Mouse (Mus musculus) lung, embryonic 16.5 days (tissue): Measurements from ENCODE around the gene Thsd4. TPM values are rescaled to one million over a fixed set of nuclear protein-coding genes. Genes with fewer than 3 reads are reported as not detected.

Experiments used
- ATAC-seq: fragments of 200-750 bp; cut with Nextera tagmentation; 2 replicates; pipeline ENCODE4 v1.8.0; 2017; ENCODE audit warnings: low read depth, mild to moderate bottlenecking, moderate library complexity
- H3K27ac ChIP-seq: fragments of 300-500 bp; sonication (generic); 2 replicates; pipeline ENCODE4 v1.5.1; 2014; ENCODE audit warnings: mild to moderate bottlenecking, control low read depth, low read length
- H3K27me3 ChIP-seq: fragments of 300-500 bp; sonication (generic); 2 replicates; pipeline ENCODE4 v1.6.1; 2014; ENCODE audit warnings: low read depth, low read length, mixed read lengths; ENCODE audit not compliant: control insufficient read depth, insufficient read depth
- H3K36me3 ChIP-seq: fragments of 300-500 bp; sonication (generic); 2 replicates; pipeline ENCODE4 v1.6.1; 2014; ENCODE audit warnings: low read length; ENCODE audit not compliant: control insufficient read depth, insufficient read depth
- H3K4me1 ChIP-seq: fragments of 300-500 bp; sonication (generic); replicated peaks from 2 replicates; pipeline ENCODE4 v1.6.1; 2014; ENCODE audit warnings: low read length, mixed read lengths; ENCODE audit not compliant: control insufficient read depth, insufficient read depth
- H3K4me2 ChIP-seq: fragments of 300-500 bp; sonication (generic); 2 replicates; pipeline ENCODE4 v1.6.1; 2014; ENCODE audit warnings: low read depth, low read length, control low read depth
- H3K4me3 ChIP-seq: fragments of 300-500 bp; sonication (generic); 2 replicates; pipeline ENCODE4 v1.5.1; 2014; ENCODE audit warnings: mild to moderate bottlenecking, low read length, control low read depth
- H3K9ac ChIP-seq: fragments of 300-500 bp; sonication (generic); 2 replicates; pipeline ENCODE4 v1.6.1; 2014; ENCODE audit warnings: low read length, control low read depth
- H3K9me3 ChIP-seq: fragments of 300-500 bp; sonication (generic); 2 replicates; pipeline ENCODE4 v1.6.1; 2016; ENCODE audit warnings: low read length; ENCODE audit not compliant: control insufficient read depth
- WGBS: fragments of 180-500 bp; shearing (Covaris S2); extraction: QIAGEN DNeasy Blood & Tissue Kit; methylation state at CpG from one replicate; pipeline ENCODE4 v1.1.7; 2014; 5-methylcytosine and 5-hydroxymethylcytosine counted together
- polyA plus RNA-seq: library from polyadenylated mRNA; unstranded; fragments of >200 nt; fragmentation: Nextera tagmentation; extraction: Ambion mirVana; gene quantifications from 2 replicates; pipeline ENCODE4 v1.2.1, GENCODE M21; 2015

Thsd4 gene
- 6.4 and 7.3 TPM in 2 replicates for polyA plus RNA-seq

DNA sequence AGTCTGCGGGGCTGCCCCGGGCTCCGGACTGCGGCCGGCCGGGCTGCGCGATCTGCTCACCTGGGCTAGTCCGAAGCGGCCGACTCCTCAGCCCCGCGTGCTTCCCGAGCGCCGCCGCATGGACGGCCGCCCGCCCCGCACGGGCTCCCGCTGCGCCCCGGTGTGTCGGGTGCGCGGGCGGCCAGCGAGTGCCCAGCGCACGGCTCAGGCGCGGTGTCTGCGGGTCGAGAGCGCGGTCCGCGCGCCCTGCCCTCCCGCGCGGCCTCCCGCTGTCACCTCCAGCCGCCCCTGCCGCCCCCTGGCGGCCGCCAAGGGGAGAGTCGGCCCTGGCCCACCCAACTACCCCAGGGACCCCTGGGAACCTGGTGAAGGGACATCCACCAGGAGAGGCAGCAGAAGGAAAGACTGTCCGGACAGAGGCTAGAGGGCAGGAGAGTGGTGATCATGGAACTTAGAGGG lies at the start of gene Thsd4:
TSS of gene Thsd4 (minus strand) at position 241 of the 459 bp plus-strand sequence.
- peak within 1 kb of the TSS; percentile 97 for H3K4me2 ChIP-seq
- H3K27ac ChIP-seq: no peak within 1 kb of the TSS
- H3K36me3 ChIP-seq: no peaks in the 10 kb centered on the region
- H3K4me3 ChIP-seq: peak within 1 kb of the TSS; percentile 67
- H3K27me3 ChIP-seq: peaks cover 13% of the 10 kb centered on the region
- peaks cover 40% of the 10 kb centered on the region for H3K4me1 ChIP-seq
- peak; percentile 79 for ATAC-seq
- WGBS: under 1% methylated on average over 35 of the region's 51 CpGs
- no peaks in the 10 kb centered on the region for H3K9me3 ChIP-seq
- H3K9ac ChIP-seq: peak within 1 kb of the TSS; percentile 81

DNA sequence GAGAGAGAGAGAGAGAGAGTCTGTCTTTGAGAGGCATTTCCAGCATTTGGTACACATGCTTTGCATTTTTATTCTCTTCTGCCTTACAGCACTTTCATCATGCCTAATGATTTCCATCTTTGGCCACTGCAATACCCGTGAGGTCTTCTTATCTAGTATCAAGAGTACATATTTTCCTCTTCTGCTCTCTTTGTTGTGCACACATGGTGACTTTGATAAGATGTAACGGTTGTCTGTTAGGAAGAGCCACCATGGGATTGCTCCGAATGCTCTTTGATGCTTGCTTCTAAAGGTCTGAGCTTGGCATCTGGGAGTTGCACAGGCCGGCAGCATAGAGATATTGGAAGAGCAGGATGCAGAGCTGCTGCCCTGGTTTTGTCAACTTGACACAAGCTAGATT lies 49.2 kb upstream of the Thsd4 start:
- no peak overlapping the region for H3K4me2 ChIP-seq
- H3K36me3 ChIP-seq: no peaks in the 10 kb centered on the region
- H3K9ac ChIP-seq: no peak overlapping the region
- no peak overlapping the region for H3K27ac ChIP-seq
- no peak overlapping the region for H3K4me3 ChIP-seq
- no peaks in the 10 kb centered on the region for H3K27me3 ChIP-seq
- no peaks in the 10 kb centered on the region for H3K9me3 ChIP-seq
- no peak for ATAC-seq
- H3K4me1 ChIP-seq: no peaks in the 10 kb centered on the region
- WGBS: 69% methylated on average over 4 of the region's 4 CpGs

DNA sequence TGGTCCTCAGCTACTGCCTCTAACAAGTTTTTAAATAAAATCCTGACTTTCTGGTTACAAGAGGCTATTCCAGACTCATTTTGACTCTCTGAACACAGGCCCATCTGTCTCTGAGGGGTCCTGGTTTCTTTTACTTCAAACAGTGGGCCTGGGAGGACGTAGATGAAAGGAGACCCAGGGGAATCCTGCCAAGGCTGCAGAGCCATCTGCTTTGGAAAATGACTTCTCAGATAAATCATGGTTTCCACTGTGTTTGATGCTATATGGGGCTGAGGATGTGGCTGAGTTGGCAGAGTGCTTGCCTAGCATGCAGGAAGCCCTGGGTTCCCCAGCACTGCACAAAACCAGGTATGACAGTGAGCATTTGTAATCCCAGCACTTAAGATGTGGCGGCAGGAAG lies 47.5 kb upstream of the Thsd4 start:
- H3K4me3 ChIP-seq: no peak overlapping the region
- no peak overlapping the region for H3K27ac ChIP-seq
- ATAC-seq: no peak
- H3K36me3 ChIP-seq: no peaks in the 10 kb centered on the region
- WGBS: 53% methylated on average over 2 of the region's 2 CpGs
- no peaks in the 10 kb centered on the region for H3K4me1 ChIP-seq
- no peak overlapping the region for H3K9ac ChIP-seq
- no peaks in the 10 kb centered on the region for H3K27me3 ChIP-seq
- no peak overlapping the region for H3K4me2 ChIP-seq
- H3K9me3 ChIP-seq: no peaks in the 10 kb centered on the region

DNA sequence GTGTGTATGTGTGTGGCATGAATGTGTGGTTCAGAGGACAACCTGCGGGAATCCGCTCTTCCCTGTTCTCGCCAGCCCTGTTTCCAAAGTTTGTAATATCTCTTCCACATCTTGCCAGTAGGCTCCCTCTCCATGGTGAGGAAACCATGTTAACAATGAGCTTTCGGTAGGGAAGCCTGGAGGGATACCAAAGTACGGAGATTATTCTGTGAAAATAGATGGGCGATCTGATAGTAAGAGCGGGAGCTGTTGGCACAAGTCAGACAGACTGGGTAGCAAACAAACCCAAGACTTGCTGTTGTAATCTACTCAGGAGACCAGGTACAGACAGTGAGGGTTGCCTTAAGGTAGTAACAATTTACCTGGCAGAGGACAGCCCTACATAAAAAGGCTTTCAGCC lies 42.0 kb upstream of the Thsd4 start:
- no peak for ATAC-seq
- H3K4me2 ChIP-seq: no peak overlapping the region

DNA sequence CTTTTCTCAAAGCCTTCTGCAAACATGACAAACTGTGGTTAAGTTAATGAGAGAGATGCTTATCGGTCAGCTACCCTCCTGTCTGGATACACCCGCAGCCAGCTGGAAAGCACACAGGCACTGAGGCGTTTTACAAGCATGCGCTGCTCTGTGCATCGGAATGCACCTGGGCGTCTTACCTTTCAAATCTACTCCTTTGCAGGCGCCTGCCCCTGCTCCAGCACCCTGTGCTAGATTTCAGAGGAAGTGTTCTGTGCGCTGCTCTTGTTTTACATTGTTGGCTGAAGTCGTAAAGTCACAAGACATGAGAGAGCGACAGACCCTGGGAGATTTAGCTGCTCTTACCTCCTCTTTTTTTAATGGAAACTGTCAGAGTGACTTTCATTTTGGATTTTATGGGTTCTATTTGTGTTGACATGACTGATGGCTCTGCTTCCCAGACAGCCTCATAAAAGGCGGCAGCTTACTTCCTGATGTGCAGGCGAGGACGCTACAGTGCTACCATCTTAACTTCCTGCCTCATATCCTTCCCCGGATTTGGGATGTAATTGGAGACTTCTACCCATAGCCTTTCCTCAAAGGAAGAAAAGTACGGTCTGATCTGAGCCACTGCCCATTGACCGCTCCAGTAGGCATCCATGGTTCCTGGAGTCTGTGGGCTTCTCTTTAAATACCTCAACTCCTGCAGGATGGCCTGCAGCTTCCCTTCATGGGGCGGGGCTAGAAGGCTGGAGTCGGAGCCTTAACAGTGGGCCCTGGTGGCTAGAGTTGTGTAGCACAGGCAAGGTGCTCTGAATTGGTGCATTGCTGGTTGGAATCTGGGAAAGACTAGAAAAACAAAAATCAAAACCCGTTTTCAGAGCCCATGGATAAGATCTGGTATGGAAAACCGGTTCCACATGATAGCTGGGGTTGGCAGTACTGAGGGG lies 40.9 kb upstream of the Thsd4 start:
- Histone ChIP-seq H3K9ac (peak overlapping the region; percentile 23; the same call in 1 of the 2 replicates), H3K27me3 (no peaks in the 10 kb centered on the region), H3K4me1 (peaks cover 6% of the 10 kb centered on the region; the same call in 1 of the 2 replicates), H3K27ac (no peak overlapping the region), H3K36me3 (no peaks in the 10 kb centered on the region), H3K9me3 (no peaks in the 10 kb centered on the region), H3K4me2 (peak overlapping the region; percentile 48), H3K4me3 (peak overlapping the region; percentile 14; the same call in 1 of the 2 replicates)
- 38% methylated on average over 20 of the region's 20 CpGs for WGBS
- ATAC-seq: peak; percentile 61; the same call in 1 of the 2 replicates

More for the DNA sequence above, 42.0 kb upstream of the Thsd4 start:
- H3K4me1 ChIP-seq: peaks cover 6% of the 10 kb centered on the region; the same call in 1 of the 2 replicates
- H3K4me3 ChIP-seq: no peak overlapping the region
- no peaks in the 10 kb centered on the region for H3K27me3 ChIP-seq
- H3K36me3 ChIP-seq: no peaks in the 10 kb centered on the region
- no peak overlapping the region for H3K9ac ChIP-seq
- H3K27ac ChIP-seq: no peak overlapping the region
- no peaks in the 10 kb centered on the region for H3K9me3 ChIP-seq
- 88% methylated on average over 7 of the region's 7 CpGs for WGBS

DNA sequence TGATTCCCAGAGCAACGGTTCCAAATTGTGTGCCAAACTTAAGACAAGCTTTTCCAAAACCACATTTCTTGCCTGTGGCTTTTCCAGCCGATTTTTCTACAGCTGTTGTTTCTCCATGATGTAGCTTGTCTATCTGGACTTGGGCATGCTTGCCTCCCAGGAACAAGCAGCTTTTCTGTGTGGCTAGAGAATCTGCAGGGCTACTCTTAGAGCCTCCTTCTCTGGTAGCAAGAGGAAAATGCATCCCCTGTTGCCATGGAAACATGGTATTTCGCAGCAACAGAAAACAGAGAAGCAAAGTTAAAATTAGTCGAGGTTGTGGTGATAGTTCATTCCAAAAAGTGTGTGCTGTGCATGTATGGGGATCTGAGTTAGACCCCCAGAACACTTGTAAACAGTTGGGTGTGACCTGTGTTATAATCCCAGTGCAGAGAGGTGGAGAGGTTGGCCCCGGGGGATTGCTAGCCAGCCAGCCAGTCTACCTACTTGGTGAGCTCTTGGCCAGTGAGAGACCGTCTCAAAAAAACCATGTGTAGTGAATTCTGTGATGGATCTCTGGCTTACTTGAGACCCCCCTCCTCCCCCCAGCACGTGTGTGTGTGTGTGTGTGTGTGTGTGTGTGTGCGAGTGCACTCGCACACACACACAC lies 39.9 kb upstream of the Thsd4 start:
- H3K27me3 ChIP-seq: no peaks in the 10 kb centered on the region
- peaks cover 6% of the 10 kb centered on the region; the same call in 1 of the 2 replicates for H3K4me1 ChIP-seq
- 52% methylated on average over 9 of the region's 9 CpGs for WGBS
- H3K4me3 ChIP-seq: no peak overlapping the region
- no peak overlapping the region for H3K9ac ChIP-seq
- H3K9me3 ChIP-seq: no peaks in the 10 kb centered on the region
- ATAC-seq: no peak
- no peaks in the 10 kb centered on the region for H3K36me3 ChIP-seq
- H3K4me2 ChIP-seq: no peak overlapping the region
- H3K27ac ChIP-seq: no peak overlapping the region

DNA sequence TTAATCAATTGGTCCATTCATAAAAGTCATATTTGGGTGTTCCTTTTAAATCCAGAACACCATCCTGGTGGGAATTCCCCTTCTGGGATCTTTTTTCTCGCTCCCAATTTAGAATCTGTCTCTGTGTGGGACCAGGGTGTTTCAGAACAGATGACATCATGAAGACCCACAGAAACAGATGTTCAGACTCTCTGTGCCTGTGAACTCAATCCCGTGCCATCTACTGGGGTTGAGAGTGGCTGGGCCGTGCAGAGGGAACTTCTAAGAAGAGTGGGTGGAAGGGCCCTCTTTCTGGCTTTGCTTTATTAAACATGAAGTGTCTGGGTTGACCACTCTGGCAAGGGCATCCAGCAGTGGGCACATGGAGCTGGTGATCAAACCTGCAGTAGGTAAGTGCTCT lies 36.7 kb upstream of the Thsd4 start:
- 63% methylated on average over 3 of the region's 3 CpGs for whole genome bisulfite sequencing
- H3K4me2 ChIP-seq: no peak overlapping the region
- H3K9me3 ChIP-seq: no peaks in the 10 kb centered on the region
- no peaks in the 10 kb centered on the region for H3K27me3 ChIP-seq
- no peak for ATAC-seq
- no peaks in the 10 kb centered on the region for H3K36me3 ChIP-seq
- H3K9ac ChIP-seq: no peak overlapping the region
- H3K4me3 ChIP-seq: no peak overlapping the region
- H3K4me1 ChIP-seq: peaks cover 6% of the 10 kb centered on the region; the same call in 1 of the 2 replicates
- no peak overlapping the region for H3K27ac ChIP-seq

DNA sequence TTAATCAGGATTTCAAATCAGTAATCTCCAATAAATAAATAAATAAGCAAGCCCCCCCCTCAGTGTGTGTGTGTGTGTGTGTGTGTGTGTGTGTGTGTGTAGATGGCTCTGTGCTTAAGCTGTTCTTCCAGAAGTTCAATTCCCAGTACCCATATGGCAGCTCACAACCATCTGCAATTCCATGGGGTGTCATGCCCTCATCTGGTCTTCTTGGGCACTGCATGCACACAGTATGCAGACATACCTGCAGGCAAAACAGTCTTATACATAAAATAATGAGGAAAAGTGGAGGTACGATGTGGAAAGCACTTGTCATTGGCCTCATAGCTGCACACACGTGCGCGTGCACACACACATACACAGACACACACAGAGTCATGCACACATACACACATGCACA lies 29.4 kb upstream of the Thsd4 start:
- H3K9ac ChIP-seq: no peak overlapping the region
- H3K4me2 ChIP-seq: no peak overlapping the region
- 86% methylated on average over 4 of the region's 4 CpGs for WGBS
- H3K36me3 ChIP-seq: no peaks in the 10 kb centered on the region
- H3K4me3 ChIP-seq: no peak overlapping the region
- H3K27me3 ChIP-seq: no peaks in the 10 kb centered on the region
- H3K27ac ChIP-seq: no peak overlapping the region
- no peak for ATAC-seq
- no peaks in the 10 kb centered on the region for H3K4me1 ChIP-seq
- no peaks in the 10 kb centered on the region for H3K9me3 ChIP-seq

DNA sequence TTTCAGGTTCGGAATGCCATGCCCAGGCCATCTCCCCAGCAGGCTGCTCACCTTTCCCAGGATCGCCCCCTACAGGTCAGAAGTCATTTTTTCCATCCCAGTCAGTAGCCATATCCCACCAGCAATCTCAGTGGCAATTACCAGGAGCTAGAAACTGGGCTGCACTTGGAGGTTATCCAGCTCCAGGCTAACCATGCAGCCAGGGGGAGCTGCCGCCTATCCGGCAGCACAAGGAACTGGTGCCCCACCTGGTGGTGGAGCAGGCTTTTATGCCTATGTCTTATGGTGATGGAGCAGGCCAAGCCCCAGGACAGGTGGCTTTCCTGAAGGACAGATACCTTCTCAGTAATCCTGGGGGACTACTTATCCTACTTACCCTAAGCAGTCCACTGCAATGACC lies 26.3 kb upstream of the Thsd4 start:
- Histone ChIP-seq H3K9me3 (no peaks in the 10 kb centered on the region), H3K4me3 (no peak overlapping the region), H3K9ac (no peak overlapping the region), H3K27ac (no peak overlapping the region), H3K36me3 (no peaks in the 10 kb centered on the region), H3K4me1 (peaks cover 8% of the 10 kb centered on the region; the same call in 1 of the 2 replicates), H3K27me3 (no peaks in the 10 kb centered on the region), H3K4me2 (no peak overlapping the region)
- no peak; the same call in 1 of the 2 replicates for ATAC-seq
- WGBS: 26% methylated on average over 4 of the region's 4 CpGs
